Mouse (Mus musculus): ENCODE measurements around the gene Dmpk. TPM values are rescaled to one million over a fixed set of nuclear protein-coding genes. Genes with fewer than 3 reads are reported as not detected.

The Dmpk gene
- total and polyA plus RNA-seq, 2 experiments from 2014 or later: 5.1 to 32.1 TPM

DNA sequence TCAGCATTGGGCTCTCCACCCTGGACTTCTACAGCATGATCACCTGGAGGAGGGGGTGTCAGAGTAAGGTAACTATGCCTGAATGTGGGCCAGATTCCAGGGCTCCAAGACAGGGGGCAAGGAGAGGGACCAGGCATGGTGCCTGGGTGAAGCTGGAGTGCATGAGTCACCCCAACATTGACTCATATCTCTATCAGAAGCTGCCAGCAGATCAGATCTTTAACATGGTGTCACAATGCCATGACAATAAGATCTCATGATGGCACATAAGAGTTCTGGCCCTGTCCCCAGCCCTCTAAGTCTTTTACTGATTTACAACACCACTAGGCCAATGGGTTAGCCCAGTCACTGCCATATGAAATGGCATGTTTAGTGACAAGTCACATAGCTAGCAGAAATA lies 20.1 kb downstream of the Dmpk start:
- Histone ChIP-seq H3K9ac (replicated peaks; ENCODE audit: low read length, poor library complexity, severe bottlenecking) (no peak overlapping the region), H3K4me2 (ENCODE audit: low read depth, low read length, poor library complexity, severe bottlenecking) (no peak overlapping the region), H3K27ac (ENCODE audit: low read depth, low read length) (no peak overlapping the region), H3K36me3 (ENCODE audit: insufficient read depth, low read length) (peaks cover 30% of the 10 kb centered on the region), H3K4me3 (ENCODE audit: low read depth, low read length) (no peak overlapping the region), H3K27me3 (ENCODE audit: insufficient read depth, low read length) (no peaks in the 10 kb centered on the region), H3K9me3 (ENCODE audit: low read length) (no peaks in the 10 kb centered on the region), H3K4me1 (ENCODE audit: insufficient read depth, low read length) (no peaks in the 10 kb centered on the region)
- DNase-seq (ENCODE audit: low spot score): no peak
- ATAC-seq (ENCODE audit: low FRiP score): no peak
- no peak for TF ChIP-seq CTCF (IDR thresholded peaks at IDR 0.05)

DNA sequence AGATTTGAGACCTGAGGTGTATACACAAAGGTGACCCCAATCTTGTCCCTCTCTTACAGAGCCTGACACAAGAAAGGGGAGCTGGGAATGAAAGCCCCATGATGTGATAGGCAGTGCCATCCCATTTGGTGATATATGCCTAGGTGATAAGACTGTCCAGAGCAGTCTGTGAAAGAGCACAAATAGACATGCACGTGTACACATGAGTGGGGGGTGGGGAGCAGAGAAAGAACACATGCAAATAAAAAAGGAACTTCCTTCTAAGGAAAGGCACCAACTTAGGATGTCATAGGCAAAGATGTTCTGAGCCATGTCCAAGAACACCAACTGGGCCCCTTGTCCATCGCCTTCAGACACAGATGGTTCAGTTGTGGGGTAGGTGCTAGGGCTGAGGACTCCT lies 20.8 kb downstream of the Dmpk start:
- no peak overlapping the region for H3K4me3 ChIP-seq (ENCODE audit: low read depth, low read length)
- WGBS: 91% methylated on average over 2 of the region's 2 CpGs
- no peak for ATAC-seq (ENCODE audit: low FRiP score)
- no peaks in the 10 kb centered on the region for H3K27me3 ChIP-seq (ENCODE audit: insufficient read depth, low read length)
- no peaks in the 10 kb centered on the region for H3K4me1 ChIP-seq (ENCODE audit: insufficient read depth, low read length)
- H3K27ac ChIP-seq (ENCODE audit: low read depth, low read length): no peak overlapping the region
- H3K36me3 ChIP-seq (ENCODE audit: insufficient read depth, low read length): peaks cover 30% of the 10 kb centered on the region
- no peaks in the 10 kb centered on the region for H3K9me3 ChIP-seq (ENCODE audit: low read length)
- no peak for DNase-seq (ENCODE audit: low spot score)
- TF ChIP-seq CTCF (IDR thresholded peaks at IDR 0.05): no peak
- no peak overlapping the region for H3K4me2 ChIP-seq (ENCODE audit: low read depth, low read length, poor library complexity, severe bottlenecking)
- H3K9ac ChIP-seq (replicated peaks; ENCODE audit: low read length, poor library complexity, severe bottlenecking): no peak overlapping the region

GRCm38 (mm10) chr7:19107436-19107835 lies 23.8 kb downstream of the Dmpk start:
- Histone ChIP-seq H3K9ac (replicated peaks; ENCODE audit: low read length, poor library complexity, severe bottlenecking) (no peak overlapping the region), H3K4me2 (ENCODE audit: low read depth, low read length, poor library complexity, severe bottlenecking) (no peak overlapping the region), H3K9me3 (ENCODE audit: low read length) (no peaks in the 10 kb centered on the region), H3K4me1 (ENCODE audit: insufficient read depth, low read length) (no peaks in the 10 kb centered on the region), H3K27me3 (ENCODE audit: insufficient read depth, low read length) (no peaks in the 10 kb centered on the region), H3K36me3 (ENCODE audit: insufficient read depth, low read length) (peaks cover 30% of the 10 kb centered on the region), H3K4me3 (ENCODE audit: low read depth, low read length) (no peak overlapping the region), H3K27ac (ENCODE audit: low read depth, low read length) (no peak overlapping the region)
- TF ChIP-seq CTCF (IDR thresholded peaks at IDR 0.05): no peak
- ATAC-seq (ENCODE audit: low FRiP score) (no peak), DNase-seq (ENCODE audit: low spot score) (no peak)
- whole genome bisulfite sequencing: 58% methylated on average over 3 of the region's 3 CpGs

DNA sequence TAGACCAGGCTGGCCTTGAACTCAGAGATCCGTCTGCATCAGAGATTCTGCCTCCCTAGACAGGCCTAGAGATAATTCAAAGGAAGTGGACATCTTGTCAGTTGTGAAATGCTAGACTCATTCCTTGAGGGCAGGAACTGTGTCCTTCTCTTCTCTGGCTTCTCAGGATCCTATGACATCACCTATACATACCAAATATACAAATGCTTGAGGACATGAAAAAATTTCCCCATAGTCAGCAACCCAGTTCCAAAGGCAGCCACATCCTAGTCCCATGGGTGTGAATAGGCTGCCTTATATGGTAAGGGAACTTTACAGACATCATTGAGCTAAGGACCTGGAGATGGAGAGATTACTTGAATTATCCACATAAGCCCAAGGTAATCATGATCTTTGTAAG lies 25.9 kb downstream of the Dmpk start:
- no peaks in the 10 kb centered on the region for H3K9me3 ChIP-seq (ENCODE audit: low read length)
- TF ChIP-seq CTCF (IDR thresholded peaks at IDR 0.05): no peak
- H3K36me3 ChIP-seq (ENCODE audit: insufficient read depth, low read length): peaks cover 15% of the 10 kb centered on the region
- H3K27me3 ChIP-seq (ENCODE audit: insufficient read depth, low read length): no peaks in the 10 kb centered on the region
- H3K4me2 ChIP-seq (ENCODE audit: low read depth, low read length, poor library complexity, severe bottlenecking): no peak overlapping the region
- ATAC-seq (ENCODE audit: low FRiP score) (no peak), DNase-seq (ENCODE audit: low spot score) (no peak)
- WGBS: 90% methylated on average over 1 of the region's 1 CpGs
- no peaks in the 10 kb centered on the region for H3K4me1 ChIP-seq (ENCODE audit: insufficient read depth, low read length)
- no peak overlapping the region for H3K9ac ChIP-seq (replicated peaks; ENCODE audit: low read length, poor library complexity, severe bottlenecking)
- H3K4me3 ChIP-seq (ENCODE audit: low read depth, low read length): no peak overlapping the region
- H3K27ac ChIP-seq (ENCODE audit: low read depth, low read length): no peak overlapping the region

GRCm38 (mm10) chr7:19118028-19118771 lies 34.6 kb downstream of the Dmpk start, which contains the start of gene Gm4969:
Gm4969 (minus strand) TSS chr7:19118368.
- H3K4me1 ChIP-seq (ENCODE audit: insufficient read depth, low read length): no peaks in the 10 kb centered on the region
- H3K9ac ChIP-seq (replicated peaks; ENCODE audit: low read length, poor library complexity, severe bottlenecking): peak within 1 kb of the TSS; percentile 39
- peak within 1 kb of the TSS; percentile 35 for H3K4me3 ChIP-seq (ENCODE audit: low read depth, low read length)
- no peaks in the 10 kb centered on the region for H3K36me3 ChIP-seq (ENCODE audit: insufficient read depth, low read length)
- 15% methylated on average over 59 of the region's 64 CpGs for WGBS
- ATAC-seq (ENCODE audit: low FRiP score) (peak; percentile 82), DNase-seq (ENCODE audit: low spot score) (peak; percentile 91)
- H3K9me3 ChIP-seq (ENCODE audit: low read length): no peaks in the 10 kb centered on the region
- peak within 1 kb of the TSS; percentile 44 for H3K27ac ChIP-seq (ENCODE audit: low read depth, low read length)
- peak; percentile 61 for TF ChIP-seq CTCF (IDR thresholded peaks at IDR 0.05)
- peak within 1 kb of the TSS; percentile 57 for H3K4me2 ChIP-seq (ENCODE audit: low read depth, low read length, poor library complexity, severe bottlenecking)
- H3K27me3 ChIP-seq (ENCODE audit: insufficient read depth, low read length): no peaks in the 10 kb centered on the region

DNA sequence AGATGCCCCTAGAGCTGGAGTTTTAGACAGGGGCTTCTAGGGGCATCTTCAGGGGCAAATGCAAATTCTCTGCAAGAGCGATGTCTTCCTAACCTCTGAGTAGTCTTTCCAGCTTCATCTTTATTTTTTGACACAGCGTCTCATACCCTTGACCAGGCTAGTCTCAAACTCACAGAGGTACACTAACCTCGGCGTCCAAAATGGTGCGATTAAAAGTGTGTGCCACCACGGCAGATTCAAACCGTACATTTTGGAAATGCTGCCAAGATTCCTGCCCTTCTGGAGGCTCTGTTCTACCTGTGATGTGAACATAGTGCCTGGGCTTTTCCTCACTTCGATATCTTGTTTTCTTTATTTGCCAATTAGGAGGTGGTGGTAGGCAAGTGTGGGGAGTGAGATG lies 35.4 kb downstream of the Dmpk start:
- Histone ChIP-seq H3K27ac (ENCODE audit: low read depth, low read length) (peak overlapping the region; percentile 44), H3K27me3 (ENCODE audit: insufficient read depth, low read length) (no peaks in the 10 kb centered on the region), H3K4me3 (ENCODE audit: low read depth, low read length) (no peak overlapping the region), H3K36me3 (ENCODE audit: insufficient read depth, low read length) (no peaks in the 10 kb centered on the region), H3K4me1 (ENCODE audit: insufficient read depth, low read length) (no peaks in the 10 kb centered on the region), H3K9me3 (ENCODE audit: low read length) (no peaks in the 10 kb centered on the region), H3K4me2 (ENCODE audit: low read depth, low read length, poor library complexity, severe bottlenecking) (no peak overlapping the region), H3K9ac (replicated peaks; ENCODE audit: low read length, poor library complexity, severe bottlenecking) (no peak overlapping the region)
- no peak for TF ChIP-seq CTCF (IDR thresholded peaks at IDR 0.05)
- ATAC-seq (ENCODE audit: low FRiP score) (peak; percentile 17; the same call in 1 of the 2 replicates), DNase-seq (ENCODE audit: low spot score) (no peak)
- WGBS: 91% methylated on average over 8 of the region's 8 CpGs

All from midbrain, postnatal 0 days (tissue).